In genomic region chr13:59444371-59444770, GRCm38 (mm10) we compare ENCODE assay signal across 6 mouse cellular contexts.
"Had no signal": no experiment of that assay in that cellular context is flagged by ENCODE, and none has a peak within 500 bp of the region (broad histone marks: within the 10 kb centered on the region; RNA-seq: fewer than 3 reads in every experiment).

No protein-coding gene starts in this region.

- DNase-seq: liver; liver, embryonic 13.5 days; liver, postnatal 0 days; lung, postnatal 14 days; thymus, adult 18-20 months; thymus, postnatal 14 days had no signal
